Mouse (Mus musculus): ENCODE data around the gene Ankrd54. TPM values are rescaled to one million over a fixed set of nuclear protein-coding genes. Genes with fewer than 3 reads are reported as not detected.
"Not testable (repeated sequence)": the region's sequence is repeated elsewhere in the genome, so short reads cannot be mapped to it uniquely, and the experiment has no call there.

Gene Ankrd54
- total RNA-seq, 2 experiments from 2014 or later = 6.1 to 8.6 TPM

- DNase-seq = no peak
Measured at GRCm38 (mm10) chr15:79013382-79013781, 49.3 kb downstream of the Ankrd54 start.

- DNase-seq = no peak
Measured at GRCm38 (mm10) chr15:79011550-79011949, 51.1 kb downstream of the Ankrd54 start.

GRCm38 (mm10) chr15:79009734-79010133 is 53.0 kb downstream of the Ankrd54 start:
- no peak for DNase-seq

GRCm38 (mm10) chr15:79007836-79008235 is 54.9 kb downstream of the Ankrd54 start:
- not testable (repeated sequence) for DNase-seq

GRCm38 (mm10) chr15:79007059-79007458 is 55.6 kb downstream of the Ankrd54 start:
- DNase-seq = no peak

- no peak for DNase-seq
Measured at GRCm38 (mm10) chr15:79006638-79007037, 56.1 kb downstream of the Ankrd54 start.

- no peak for DNase-seq
Measured at GRCm38 (mm10) chr15:79005581-79005980, 57.1 kb downstream of the Ankrd54 start.

Other genes with a start within 250 kb of the Ankrd54 start
- 10 to 100 TPM; 26.3 to 35.0 TPM for gene Cdc42ep1, start 220.3 kb downstream of the Ankrd54 start, total RNA-seq (2021)
- gene Lgals2, start 207.4 kb downstream of the Ankrd54 start, total RNA-seq (2021) = not detected
- 10 to 100 TPM; 31.1 to 33.8 TPM for gene Gga1, start 185.7 kb downstream of the Ankrd54 start, total RNA-seq (2021)
- not detected for gene Gm49510, start 163.2 kb downstream of the Ankrd54 start, total RNA-seq (2021)
- 10 to 100 TPM in 1 of 2 experiments, 1 to 10 TPM in 1; 6.0 to 11.6 TPM for gene Sh3bp1, start 163.1 kb downstream of the Ankrd54 start, total RNA-seq (2021)
- 10 to 100 TPM in 1 of 2 experiments, 1 to 10 TPM in 1; 9.4 to 10.1 TPM for gene Pdxp, start 149.0 kb downstream of the Ankrd54 start, total RNA-seq (2021)
- 100 to 1,000 TPM; 679 to 727 TPM for gene Lgals1, start 136.2 kb downstream of the Ankrd54 start, total RNA-seq (2021)
- gene Nol12, start 128.0 kb downstream of the Ankrd54 start, total RNA-seq (2021) = 10 to 100 TPM; 27.1 to 30.7 TPM
- gene Triobp, start 115.2 kb downstream of the Ankrd54 start, total RNA-seq (2021) = 10 to 100 TPM; 65.1 to 76.8 TPM
- gene H1f0, start 34.4 kb downstream of the Ankrd54 start, total RNA-seq (2021) = 100 to 1,000 TPM; 193 to 214 TPM
- gene Galr3, start 21.0 kb downstream of the Ankrd54 start, total RNA-seq (2021) = under 1 TPM; 0.25 to 0.35 TPM
- 10 to 100 TPM; 80.0 to 86.2 TPM for gene Eif3l, start 12.3 kb upstream of the Ankrd54 start, total RNA-seq (2021)
- 10 to 100 TPM; 17.4 to 20.4 TPM for gene Micall1, start 46.0 kb upstream of the Ankrd54 start, total RNA-seq (2021)
- 10 to 100 TPM; 73.5 to 80.9 TPM for gene Polr2f, start 78.1 kb upstream of the Ankrd54 start, total RNA-seq (2021)
- gene 1700088E04Rik, start 78.4 kb upstream of the Ankrd54 start, total RNA-seq (2021) = 1 to 10 TPM in 1 of 2 experiments, under 1 TPM in 1; 0.54 to 1.1 TPM
- 1 to 10 TPM; 7.6 to 8.1 TPM for gene Sox10, start 102.3 kb upstream of the Ankrd54 start, total RNA-seq (2021)
- 10 to 100 TPM; 21.4 to 24.8 TPM for gene Pick1, start 166.3 kb upstream of the Ankrd54 start, total RNA-seq (2021)
- gene Gm49486, start 166.5 kb upstream of the Ankrd54 start, total RNA-seq (2021) = under 1 TPM; 0.45 to 0.54 TPM
- gene Slc16a8, start 191.9 kb upstream of the Ankrd54 start, total RNA-seq (2021) = under 1 TPM in 1 of 2 experiments, not detected in 1; 0.14 TPM
- 1 to 10 TPM; 3.1 to 3.6 TPM for gene Baiap2l2, start 222.6 kb upstream of the Ankrd54 start, total RNA-seq (2021)